Mouse (Mus musculus) lung, adult 10 weeks (tissue): ENCODE data around the gene Tm4sf1. TPM values are rescaled to one million over a fixed set of nuclear protein-coding genes. Genes with fewer than 3 reads are reported as not detected.

Source experiments
- polyA plus RNA-seq: library from polyadenylated mRNA; stranded (reverse); fragments of 350-450 nt; fragmentation: Illumina TruSeq; extraction: RNeasy Lipid Tissue Mini Kit (QIAGEN cat#74804); gene quantifications from one replicate; pipeline ENCODE4 v1.2.3, GENCODE M21; 2014; ENCODE audit warnings: low read depth, low replicate concordance; ENCODE audit not compliant: insufficient read depth

The Tm4sf1 gene
- polyA plus RNA-seq: 431 TPM

GRCm38 (mm10) chr3:57301921-57302539, at the start of gene Tm4sf1:
Gene Tm4sf1, minus strand, starts transcription at chr3:57301988.

Other genes starting within 250 kb of the Tm4sf1 start
- not detected for gene Tm4sf4, start 123.3 kb upstream of the Tm4sf1 start, polyA plus RNA-seq